Mouse (Mus musculus) G1E (cell line): ENCODE results near the gene Neil3.

Source experiments
- CTCF ChIP-seq: IDR thresholded peaks from 2 replicates; pipeline ENCODE4 v1.5.1; 2012; ENCODE audit warnings: low read depth, low read length, inconsistent platforms, mixed read lengths
- GATA1 ChIP-seq: IDR thresholded peaks from 2 replicates; pipeline ENCODE4 v1.6.1; 2012; ENCODE audit warnings: borderline replicate concordance, low read length, inconsistent platforms, mixed read lengths
- GATA2 ChIP-seq: IDR thresholded peaks from 2 replicates; pipeline ENCODE4 v1.6.1; 2012; ENCODE audit warnings: low read depth, low read length, inconsistent platforms, borderline replicate concordance

DNA sequence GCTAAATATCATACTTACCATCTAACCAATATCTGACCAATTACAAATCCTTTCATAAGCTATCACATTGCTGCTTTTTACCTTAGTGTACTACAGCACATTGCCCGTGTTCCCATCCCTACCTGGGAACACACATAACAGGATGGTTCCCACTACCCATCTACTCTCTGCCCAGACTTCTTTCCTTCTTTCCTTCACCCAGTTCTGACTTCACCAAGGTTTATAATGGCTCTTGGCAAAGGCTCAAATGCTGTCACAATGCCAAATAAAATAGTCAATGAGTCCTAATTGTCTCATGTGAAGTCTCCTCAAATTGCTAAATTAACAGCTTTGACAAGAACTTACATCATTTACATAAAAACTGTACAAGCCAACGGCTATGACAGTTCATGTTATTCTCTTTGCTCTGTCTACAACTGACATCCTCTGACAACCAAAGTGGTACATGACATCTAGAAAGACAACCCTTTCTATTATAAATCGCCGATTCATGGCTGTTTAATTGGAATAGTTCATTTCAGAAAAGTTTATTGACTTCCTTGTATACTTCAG is 9.9 kb downstream of the Neil3 start:
- TF ChIP-seq CTCF (no peak), GATA1 (no peak), GATA2 (no peak)
